20 mouse cellular contexts compared by ENCODE assay signal in genomic region chr14:99354046-99354445, GRCm38 (mm10).
"Had no signal": no experiment of that assay in that cellular context is flagged by ENCODE, and none has a peak within 500 bp of the region (broad histone marks: within the 10 kb centered on the region; RNA-seq: fewer than 3 reads in every experiment).

No protein-coding gene starts in this region.

- H3K9me3 ChIP-seq: limb, embryonic 10.5 days; limb, embryonic 13.5 days; liver, embryonic 12.5 days; liver, embryonic 15.5 days; lung, embryonic 15.5 days; midbrain, embryonic 12.5 days; neural tube, embryonic 12.5 days; neural tube, embryonic 15.5 days had no signal

- H3K4me1 ChIP-seq: liver, embryonic 12.5 days; liver, embryonic 15.5 days; lung, embryonic 15.5 days; neural tube, embryonic 12.5 days; neural tube, embryonic 15.5 days had no signal

- H3K36me3 ChIP-seq: limb, embryonic 10.5 days; limb, embryonic 13.5 days; liver, embryonic 12.5 days; liver, embryonic 15.5 days; lung, embryonic 15.5 days; midbrain, embryonic 12.5 days; neural tube, embryonic 12.5 days; neural tube, embryonic 15.5 days had no signal

- H3K27me3 ChIP-seq: limb, embryonic 13.5 days; liver, embryonic 12.5 days; liver, embryonic 15.5 days; lung, embryonic 15.5 days; midbrain, embryonic 12.5 days; neural tube, embryonic 12.5 days; neural tube, embryonic 15.5 days had no signal

- ATAC-seq: liver, embryonic 12.5 days had no signal

- H3K9ac ChIP-seq: limb, embryonic 13.5 days; liver, embryonic 12.5 days; liver, embryonic 15.5 days; lung, embryonic 15.5 days; midbrain, embryonic 12.5 days; neural tube, embryonic 12.5 days; neural tube, embryonic 15.5 days had no signal

- H3K4me2 ChIP-seq: limb, embryonic 13.5 days; liver, embryonic 12.5 days; liver, embryonic 15.5 days; lung, embryonic 15.5 days; midbrain, embryonic 12.5 days; neural tube, embryonic 12.5 days; neural tube, embryonic 15.5 days had no signal

- H3K27ac ChIP-seq: kidney, postnatal 0 days; limb, embryonic 10.5 days; limb, embryonic 13.5 days; liver, embryonic 12.5 days; liver, embryonic 15.5 days; lung, embryonic 15.5 days; midbrain, embryonic 12.5 days; neural tube, embryonic 12.5 days; neural tube, embryonic 15.5 days; stomach, postnatal 0 days had no signal

- H3K4me3 ChIP-seq: limb, embryonic 10.5 days; limb, embryonic 13.5 days; liver, embryonic 12.5 days; liver, embryonic 15.5 days; lung, embryonic 15.5 days; midbrain, embryonic 12.5 days; neural tube, embryonic 12.5 days; neural tube, embryonic 15.5 days had no signal

- DNase-seq: kidney, adult 18-20 months; kidney, postnatal 36 days; liver; lung, adult 18-20 months; lung, postnatal 10 days; lung, postnatal 36 days; right cerebral cortex, adult 18-20 months; right cerebral cortex, postnatal 14 days; right cerebral cortex, postnatal 4 days; thymus, postnatal 25 days had no signal
